ENCODE assay signal across 25 mouse cellular contexts in the genomic region with DNA sequence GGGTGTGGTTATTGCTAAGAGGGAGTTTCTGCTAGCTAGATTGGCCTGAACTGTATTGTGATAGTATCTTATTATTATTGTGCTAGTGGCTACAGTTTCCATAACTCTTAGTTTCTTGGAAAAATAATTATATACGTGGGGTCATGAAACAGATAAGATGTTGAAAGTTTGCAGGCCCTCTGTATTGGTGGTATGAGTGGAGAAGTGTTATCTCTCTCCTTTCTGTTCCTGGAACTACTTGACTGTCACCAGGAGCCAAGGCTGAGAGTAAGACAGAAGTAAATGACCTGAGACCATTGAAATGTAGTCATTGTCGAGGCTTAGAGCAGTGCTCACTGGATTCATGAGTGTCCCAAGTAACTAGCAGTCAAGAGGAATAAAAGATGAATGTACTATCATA.
DNase-seq lines count a peak whose midpoint lies in the region; ATAC-seq and TF ChIP-seq lines count a peak whose summit lies in the region.
"Had no signal": no experiment of that assay in that cellular context is flagged by ENCODE, and none has a peak within 500 bp of the region (broad histone marks: within the 10 kb centered on the region; RNA-seq: fewer than 3 reads in every experiment).

No protein-coding gene starts in this region.

- no peaks in the 10 kb centered on the region for H3K9me3 ChIP-seq in liver, embryonic 11.5 days (ENCODE audit: control insufficient read depth, low read length)
- H3K9me3 ChIP-seq in G1E (replicated peaks) = no peaks in the 10 kb centered on the region
- no peaks in the 10 kb centered on the region for H3K9me3 ChIP-seq in liver, embryonic 14.5 days (ENCODE audit: control insufficient read depth, low read length)
- no peaks in the 10 kb centered on the region for H3K9me3 ChIP-seq in forebrain, embryonic 14.5 days (replicated peaks; ENCODE audit: control insufficient read depth, low read length)
- H3K9me3 ChIP-seq: embryonic facial prominence, embryonic 13.5 days; embryonic facial prominence, embryonic 15.5 days; forebrain, embryonic 10.5 days; forebrain, embryonic 12.5 days; forebrain, embryonic 15.5 days had no signal

- no peak overlapping the region for H3K4me3 ChIP-seq in liver, embryonic 11.5 days (ENCODE audit: low read depth, low read length)
- H3K4me3 ChIP-seq in G1E (ENCODE audit: low read depth, low read length) = no peak overlapping the region
- no peak overlapping the region for H3K4me3 ChIP-seq in liver, embryonic 14.5 days (ENCODE audit: insufficient read depth in 1 of 2, low read depth in 2 of 2, low read length in 2 of 2)
- no peak overlapping the region for H3K4me3 ChIP-seq in forebrain, embryonic 14.5 days (ENCODE audit: low read depth, low read length)
- H3K4me3 ChIP-seq: embryonic facial prominence, embryonic 13.5 days; embryonic facial prominence, embryonic 15.5 days; erythroblast, embryonic 14.5 days; forebrain, embryonic 10.5 days; forebrain, embryonic 12.5 days; forebrain, embryonic 15.5 days had no signal

- no peak for DNase-seq in liver, embryonic 11.5 days (ENCODE audit: low spot score)
- DNase-seq in liver = no peak
- DNase-seq in G1E (ENCODE audit: low spot score) = no peak
- DNase-seq in liver, embryonic 14.5 days (ENCODE audit: low read depth in 3 of 3, low spot score in 3 of 3) = no peak
- no peak for DNase-seq in forebrain, embryonic 14.5 days (ENCODE audit: low spot score)
- DNase-seq: adrenal gland, adult 2 months; adrenal gland, postnatal 10 days; adrenal gland, postnatal 25 days; B cell, adult 2 months; cerebellum, adult 11 months; cerebellum, adult 18-20 months; cerebellum, adult 8-10 months; cerebellum, adult 9-11 months; cerebellum, postnatal 14 days; cerebellum, postnatal 36 days; embryo, embryonic 11 days; forebrain, postnatal 0 days had no signal

- H3K27me3 ChIP-seq in liver, embryonic 11.5 days (replicated peaks; ENCODE audit: control insufficient read depth, insufficient read depth, low read length) = no peaks in the 10 kb centered on the region
- H3K27me3 ChIP-seq in G1E (ENCODE audit: insufficient read depth, low read length) = no peaks in the 10 kb centered on the region
- no peaks in the 10 kb centered on the region for H3K27me3 ChIP-seq in liver, embryonic 14.5 days (ENCODE audit: control insufficient read depth, insufficient read depth, low read length)
- no peaks in the 10 kb centered on the region for H3K27me3 ChIP-seq in forebrain, embryonic 14.5 days (replicated peaks; ENCODE audit: control insufficient read depth, insufficient read depth, low read length)
- H3K27me3 ChIP-seq: CH12.LX; embryonic facial prominence, embryonic 13.5 days; embryonic facial prominence, embryonic 15.5 days; forebrain, embryonic 12.5 days; forebrain, embryonic 15.5 days had no signal

- H3K9ac ChIP-seq in liver, embryonic 11.5 days (ENCODE audit: low read depth, low read length) = no peak overlapping the region
- no peak overlapping the region for H3K9ac ChIP-seq in liver, embryonic 14.5 days (replicated peaks)
- no peak overlapping the region for H3K9ac ChIP-seq in forebrain, embryonic 14.5 days (ENCODE audit: low read length)
- H3K9ac ChIP-seq: embryonic facial prominence, embryonic 13.5 days; embryonic facial prominence, embryonic 15.5 days; forebrain, embryonic 12.5 days; forebrain, embryonic 15.5 days; forebrain, postnatal 0 days had no signal

- no peak overlapping the region for H3K4me2 ChIP-seq in liver, embryonic 11.5 days
- H3K4me2 ChIP-seq in liver, embryonic 14.5 days (ENCODE audit: low read depth) = no peak overlapping the region
- H3K4me2 ChIP-seq in forebrain, embryonic 14.5 days (ENCODE audit: low read length) = no peak overlapping the region
- H3K4me2 ChIP-seq: embryonic facial prominence, embryonic 13.5 days; embryonic facial prominence, embryonic 15.5 days; forebrain, embryonic 12.5 days; forebrain, embryonic 15.5 days had no signal

- no peak overlapping the region for H3K27ac ChIP-seq in liver, embryonic 11.5 days (ENCODE audit: low read depth, low read length)
- H3K27ac ChIP-seq in liver, embryonic 14.5 days = no peak overlapping the region
- H3K27ac ChIP-seq in forebrain, embryonic 14.5 days (ENCODE audit: low read depth, low read length) = no peak overlapping the region
- H3K27ac ChIP-seq: embryonic facial prominence, embryonic 13.5 days; embryonic facial prominence, embryonic 15.5 days; forebrain, embryonic 10.5 days; forebrain, embryonic 12.5 days; forebrain, embryonic 15.5 days had no signal

- no peak for TF ChIP-seq EP300 in liver, embryonic 14.5 days (IDR thresholded peaks at IDR 0.05; ENCODE audit: low read depth)

- peak; percentile 61 for ATAC-seq in liver, embryonic 11.5 days (replicated peaks; ENCODE audit: low FRiP score)
- peak; percentile 66 for ATAC-seq in G1E (ENCODE audit: extremely low read depth, insufficient number of reproducible peaks, low FRiP score, poor library complexity, severe bottlenecking)
- peak; percentile 49; the same call in 1 of the 2 replicates for ATAC-seq in liver, embryonic 14.5 days (ENCODE audit: insufficient read depth)
- no peak for ATAC-seq in forebrain, embryonic 14.5 days
- ATAC-seq: CD4-positive, CD25-positive, alpha-beta regulatory T cell, adult 4 months; forebrain, embryonic 15.5 days; forebrain, postnatal 0 days had no signal

- WGBS in liver, embryonic 11.5 days = 41% methylated on average over 2 of the region's 2 CpGs
- 14% methylated on average over 2 of the region's 2 CpGs for WGBS in liver, embryonic 14.5 days (ENCODE audit: insufficient replicate concordance)
- WGBS in forebrain, embryonic 14.5 days = 73% methylated on average over 2 of the region's 2 CpGs

- no peak for TF ChIP-seq CTCF in G1E (IDR thresholded peaks at IDR 0.05; ENCODE audit: low read depth, low read length)
- TF ChIP-seq CTCF in liver, embryonic 14.5 days (IDR thresholded peaks at IDR 0.05; ENCODE audit: low read depth) = no peak

- no peaks in the 10 kb centered on the region for H3K4me1 ChIP-seq in liver, embryonic 11.5 days (replicated peaks; ENCODE audit: control insufficient read depth, insufficient read depth, low read length)
- H3K4me1 ChIP-seq in G1E (ENCODE audit: insufficient read depth, low read depth, low read length) = peaks cover 68% of the 10 kb centered on the region
- H3K4me1 ChIP-seq in liver, embryonic 14.5 days (replicated peaks; ENCODE audit: control insufficient read depth in 2 of 2, insufficient read depth in 2 of 2, low read length in 1 of 2) = peaks cover 4 to 6% of the 10 kb centered on the region in 2 experiments; a peak in 3 of 4 replicates
- H3K4me1 ChIP-seq in forebrain, embryonic 14.5 days (ENCODE audit: control insufficient read depth, insufficient read depth, low read length) = no peaks in the 10 kb centered on the region
- H3K4me1 ChIP-seq: embryonic facial prominence, embryonic 15.5 days; forebrain, embryonic 10.5 days; forebrain, embryonic 12.5 days; forebrain, embryonic 15.5 days had no signal

- no peaks in the 10 kb centered on the region for H3K36me3 ChIP-seq in liver, embryonic 11.5 days (ENCODE audit: control insufficient read depth, insufficient read depth, low read length)
- peaks cover 4% of the 10 kb centered on the region for H3K36me3 ChIP-seq in G1E (replicated peaks)
- H3K36me3 ChIP-seq in liver, embryonic 14.5 days (replicated peaks; ENCODE audit: control insufficient read depth, insufficient read depth, low read depth) = no peaks in the 10 kb centered on the region
- no peaks in the 10 kb centered on the region for H3K36me3 ChIP-seq in forebrain, embryonic 14.5 days (ENCODE audit: control insufficient read depth, insufficient read depth, low read length)
- H3K36me3 ChIP-seq: embryonic facial prominence, embryonic 13.5 days; embryonic facial prominence, embryonic 15.5 days; forebrain, embryonic 10.5 days; forebrain, embryonic 12.5 days; forebrain, embryonic 15.5 days had no signal
